Mouse (Mus musculus) G1E (cell line): ENCODE measurements at regions not wholly inside any gene's neighbourhood (a gene's known extent, or its start where the extent isn't known, plus 50 kb on each side); places are given as distances from the start of the nearest gene placed in this dataset.

ENCODE experiments used
- CTCF ChIP-seq: IDR thresholded peaks from 2 replicates; pipeline ENCODE4 v1.5.1; 2012; ENCODE audit warnings: low read depth, low read length, inconsistent platforms, mixed read lengths
- GATA1 ChIP-seq: IDR thresholded peaks from 2 replicates; pipeline ENCODE4 v1.6.1; 2012; ENCODE audit warnings: borderline replicate concordance, low read length, inconsistent platforms, mixed read lengths
- GATA2 ChIP-seq: IDR thresholded peaks from 2 replicates; pipeline ENCODE4 v1.6.1; 2012; ENCODE audit warnings: low read depth, low read length, inconsistent platforms, borderline replicate concordance
- POLR2AphosphoS5 ChIP-seq: IDR thresholded peaks from 2 replicates; pipeline ENCODE4 v1.6.1; 2012; ENCODE audit warnings: low read depth, low read length, inconsistent platforms; ENCODE audit not compliant: insufficient replicate concordance
- TAL1 ChIP-seq: conservative IDR thresholded peaks from 2 replicates; pipeline ENCODE4 v1.6.1; 2012; ENCODE audit warnings: low read depth, low read length, inconsistent platforms, mixed read lengths

DNA sequence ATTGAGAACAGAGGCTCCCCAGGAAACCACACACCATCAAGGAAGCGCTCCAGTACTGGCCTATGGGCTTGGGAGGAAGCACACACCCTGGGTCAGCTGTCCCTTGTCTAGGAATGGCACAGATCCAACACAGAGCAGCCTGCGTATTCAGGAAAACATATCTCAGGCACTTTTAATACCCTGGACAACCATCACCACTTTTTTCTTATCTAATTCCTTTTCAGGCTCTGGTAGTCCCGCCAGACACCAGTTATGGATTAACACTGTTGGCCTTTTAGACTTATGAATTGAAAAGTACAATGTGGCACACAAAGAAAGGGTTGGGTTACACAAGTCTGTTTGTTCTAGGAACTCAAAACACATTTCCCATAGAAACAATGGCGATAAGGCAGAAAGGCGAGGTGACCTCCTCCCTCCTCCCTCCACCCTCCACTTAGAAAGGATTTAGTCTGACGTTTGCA is 56.8 kb upstream of the Sstr4 start:
- TF ChIP-seq CTCF (no peak), GATA1 (no peak), GATA2 (no peak), TAL1 (no peak), POLR2AphosphoS5 (no peak)
